Mouse (Mus musculus) megakaryocyte, embryonic 14.5 days (primary cell): ENCODE results near the gene Apeh. TPM values are rescaled to one million over a fixed set of nuclear protein-coding genes. Genes with fewer than 3 reads are reported as not detected.

Source experiments
- H3K27me3 ChIP-seq: replicated peaks from 2 replicates; pipeline ENCODE3; 2012; ENCODE audit warnings: inconsistent platforms
- H3K36me3 ChIP-seq: replicated peaks from 2 replicates; pipeline ENCODE3; 2012; ENCODE audit warnings: low read length, inconsistent platforms, mixed read lengths
- H3K4me1 ChIP-seq: 2 replicates; pipeline ENCODE4 v1.6.1; 2012; ENCODE audit warnings: inconsistent platforms
- H3K4me3 ChIP-seq: replicated peaks from 2 replicates; pipeline ENCODE3; 2012; ENCODE audit warnings: moderate library complexity, mild to moderate bottlenecking, inconsistent platforms
- H3K9me3 ChIP-seq: 2 replicates; pipeline ENCODE4 v1.6.1; 2012; ENCODE audit warnings: inconsistent platforms
- FLI1 ChIP-seq: IDR thresholded peaks from 2 replicates; pipeline ENCODE4 v1.6.1; 2012; ENCODE audit warnings: low read length, inconsistent platforms, mixed read lengths
- GATA1 ChIP-seq: IDR thresholded peaks from 3 replicates; pipeline ENCODE4 v1.6.1; 2012; ENCODE audit warnings: mixed read lengths, low read length, inconsistent platforms, borderline replicate concordance
- polyA plus RNA-seq: library from polyadenylated mRNA; stranded (reverse); fragments of >175 nt; gene quantifications from 2 replicates; pipeline ENCODE4 v1.2.3, GENCODE M21; 2012; ENCODE audit warnings: low replicate concordance; ENCODE audit not compliant: insufficient read depth

Gene Apeh
- polyA plus RNA-seq, 1 experiment: 26.5 TPM

- Histone ChIP-seq H3K9me3 (no peaks in the 10 kb centered on the region), H3K4me1 (peaks cover 74% of the 10 kb centered on the region), H3K27me3 (no peaks in the 10 kb centered on the region), H3K4me3 (peak overlapping the region; percentile 64), H3K36me3 (peaks cover 78% of the 10 kb centered on the region)
- TF ChIP-seq FLI1 (no peak), GATA1 (no peak)
Measured at GRCm38 (mm10) chr9:108044751-108045492, 49.5 kb downstream of the Apeh start.

Other genes with a start within 250 kb of the Apeh start
- gene Rbm6, start 221.4 kb downstream of the Apeh start, polyA plus RNA-seq: 12.7 and 14.7 TPM in 2 replicates
- gene Mon1a, start 206.5 kb downstream of the Apeh start, polyA plus RNA-seq: 19.6 and 23.6 TPM in 2 replicates
- 0.23 TPM in 1 of 2 replicates, not detected in the other for gene Mst1r, start 187.7 kb downstream of the Apeh start, polyA plus RNA-seq
- gene Actl11, start 166.1 kb downstream of the Apeh start, polyA plus RNA-seq: not detected in 2 replicates
- not detected in 2 replicates for gene Camkv, start 158.9 kb downstream of the Apeh start, polyA plus RNA-seq
- gene Traip, start 144.5 kb downstream of the Apeh start, polyA plus RNA-seq: 1.0 and 1.2 TPM in 2 replicates
- 78.9 and 91.5 TPM in 2 replicates for gene Uba7, start 119.1 kb downstream of the Apeh start, polyA plus RNA-seq
- gene Gm20661, start 111.5 kb downstream of the Apeh start, polyA plus RNA-seq: 2.7 TPM in 1 of 2 replicates, not detected in the other
- 270 and 880 TPM in 2 replicates for gene Inka1, start 108.7 kb downstream of the Apeh start, polyA plus RNA-seq
- 9.9 and 23.4 TPM in 2 replicates for gene Cdhr4, start 102.1 kb downstream of the Apeh start, polyA plus RNA-seq
- gene Gm20662, start 98.3 kb downstream of the Apeh start, polyA plus RNA-seq: 3.2 and 5.8 TPM in 2 replicates
- 26.3 and 26.7 TPM in 2 replicates for gene Ip6k1, start 92.1 kb downstream of the Apeh start, polyA plus RNA-seq
- gene Gmppb, start 45.4 kb downstream of the Apeh start, polyA plus RNA-seq: 2.6 and 30.7 TPM in 2 replicates
- gene Amigo3, start 41.4 kb downstream of the Apeh start, polyA plus RNA-seq: 0.65 and 1.0 TPM in 2 replicates
- gene Mst1, start 14.2 kb downstream of the Apeh start, polyA plus RNA-seq: 0.17 TPM in 1 of 2 replicates, not detected in the other
- 51.9 and 73.7 TPM in 2 replicates for gene Rnf123, start 11.3 kb downstream of the Apeh start, polyA plus RNA-seq
- 0.26 and 0.83 TPM in 2 replicates for gene Bsn, start 95.8 kb upstream of the Apeh start, polyA plus RNA-seq
- 10.0 and 15.2 TPM in 2 replicates for gene Dag1, start 169.4 kb upstream of the Apeh start, polyA plus RNA-seq
- not detected in 2 replicates for gene Nicn1, start 195.8 kb upstream of the Apeh start, polyA plus RNA-seq
- 1.9 TPM in 1 of 2 replicates, not detected in the other for gene Amt, start 202.2 kb upstream of the Apeh start, polyA plus RNA-seq
- 83.3 and 92.2 TPM in 2 replicates for gene Rhoa, start 211.5 kb upstream of the Apeh start, polyA plus RNA-seq
- 5.1 and 6.8 TPM in 2 replicates for gene Tcta, start 211.6 kb upstream of the Apeh start, polyA plus RNA-seq
- gene Gpx1, start 244.3 kb upstream of the Apeh start, polyA plus RNA-seq: 49.9 and 236 TPM in 2 replicates